Mouse (Mus musculus) 416B (cell line): ENCODE measurements around the gene Ccdc146.
"Not testable (repeated sequence)": the region's sequence is repeated elsewhere in the genome, so short reads cannot be mapped to it uniquely, and the experiment has no call there.

Source experiments
- DNase-seq: peaks from one replicate; pipeline ENCODE4 v3.0.0; 2011; ENCODE audit warnings: low read depth

Gene Ccdc146

GRCm38 (mm10) chr5:21386432-21386831 lies 38.0 kb downstream of the Ccdc146 start:
- DNase-seq = peak; percentile 20

- peak; percentile 83 for DNase-seq
These were observed 39.5 kb downstream of the Ccdc146 start for GRCm38 (mm10) chr5:21384976-21385375.

- DNase-seq = peak; percentile 71
These were observed 40.1 kb downstream of the Ccdc146 start for GRCm38 (mm10) chr5:21384252-21384960.

GRCm38 (mm10) chr5:21383392-21384251 lies 40.9 kb downstream of the Ccdc146 start:
- no peak for DNase-seq

- no peak for DNase-seq
These were observed 41.8 kb downstream of the Ccdc146 start for GRCm38 (mm10) chr5:21382678-21383077.

GRCm38 (mm10) chr5:21381986-21382385 lies 42.5 kb downstream of the Ccdc146 start:
- DNase-seq = no peak

GRCm38 (mm10) chr5:21378397-21378796 lies 46.1 kb downstream of the Ccdc146 start:
- DNase-seq = peak; percentile 27

GRCm38 (mm10) chr5:21376935-21377334 lies 47.5 kb downstream of the Ccdc146 start:
- no peak for DNase-seq

- DNase-seq = no peak
These were observed 51.3 kb downstream of the Ccdc146 start for GRCm38 (mm10) chr5:21373180-21373518.

GRCm38 (mm10) chr5:21372493-21373179 lies 51.8 kb downstream of the Ccdc146 start, which contains the start of gene Fgl2:
TSS of gene Fgl2 (plus strand) at chr5:21372642.
- DNase-seq = no peak

- DNase-seq = no peak
These were observed 52.6 kb downstream of the Ccdc146 start for GRCm38 (mm10) chr5:21371920-21372319.

- no peak for DNase-seq
These were observed 54.1 kb downstream of the Ccdc146 start for GRCm38 (mm10) chr5:21370218-21370947.

GRCm38 (mm10) chr5:21367514-21367913 lies 57.0 kb downstream of the Ccdc146 start:
- DNase-seq = no peak

GRCm38 (mm10) chr5:21366338-21367053 lies 58.0 kb downstream of the Ccdc146 start:
- DNase-seq = peak; percentile 49

- DNase-seq = no peak
These were observed 61.1 kb downstream of the Ccdc146 start for GRCm38 (mm10) chr5:21363343-21363742.

GRCm38 (mm10) chr5:21358648-21359047 lies 65.8 kb downstream of the Ccdc146 start:
- DNase-seq = no peak

- peak; percentile 53 for DNase-seq
These were observed 72.8 kb downstream of the Ccdc146 start for GRCm38 (mm10) chr5:21351678-21352077.

GRCm38 (mm10) chr5:21348366-21348765 lies 76.1 kb downstream of the Ccdc146 start:
- peak; percentile 50 for DNase-seq

- not testable (repeated sequence) for DNase-seq
These were observed 82.2 kb downstream of the Ccdc146 start for GRCm38 (mm10) chr5:21342265-21342664.

GRCm38 (mm10) chr5:21332119-21332518 lies 92.4 kb downstream of the Ccdc146 start:
- peak; percentile 82 for DNase-seq

GRCm38 (mm10) chr5:21331656-21332055 lies 92.8 kb downstream of the Ccdc146 start:
- DNase-seq = peak; percentile 61
